Mouse (Mus musculus): ENCODE results near the gene Cyp46a1.

Cyp46a1 gene

DNA sequence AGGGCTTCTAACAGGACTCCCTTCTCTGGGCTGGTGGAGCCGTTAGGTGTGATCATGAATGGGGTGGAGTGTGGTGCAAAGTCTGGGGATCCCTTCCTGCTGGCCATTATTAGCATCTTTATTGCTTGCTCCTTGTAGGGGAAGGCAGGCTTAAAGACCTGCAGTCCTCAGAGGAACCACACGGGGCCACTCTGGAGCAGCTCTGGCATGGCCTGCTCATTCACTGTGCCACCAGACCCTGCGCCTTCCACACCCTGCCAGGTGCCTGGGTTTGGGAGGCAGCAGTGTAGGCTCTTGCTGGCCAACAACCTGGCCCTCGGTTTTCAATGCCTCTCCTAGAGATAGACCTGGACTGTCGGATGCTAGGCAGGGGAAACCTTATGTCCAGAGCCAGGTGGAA is 29.6 kb downstream of the Cyp46a1 start:
- DNase-seq (ENCODE audit: low read depth): peak; percentile 57

DNA sequence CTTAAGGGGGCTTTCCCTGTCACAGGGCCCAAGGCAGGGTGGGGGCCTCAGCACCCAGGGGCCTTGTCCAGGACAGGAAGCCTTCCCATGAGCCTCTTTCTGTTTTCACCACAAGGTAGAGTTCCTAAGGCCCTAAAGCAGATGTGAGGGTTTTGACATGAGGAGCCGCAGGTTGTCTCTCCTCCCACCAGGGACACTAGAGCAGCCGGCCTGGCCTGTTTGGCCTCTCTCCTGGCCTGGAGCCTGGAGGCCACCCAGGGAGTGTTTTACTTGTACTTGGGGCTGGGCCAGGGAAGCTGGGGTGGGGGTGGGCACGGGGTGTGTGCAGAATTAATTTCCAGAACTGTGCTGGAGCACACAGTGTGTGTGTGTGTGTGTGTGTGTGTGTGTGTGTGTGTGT is 31.2 kb downstream of the Cyp46a1 start:
- no peak for DNase-seq (ENCODE audit: low read depth)

DNA sequence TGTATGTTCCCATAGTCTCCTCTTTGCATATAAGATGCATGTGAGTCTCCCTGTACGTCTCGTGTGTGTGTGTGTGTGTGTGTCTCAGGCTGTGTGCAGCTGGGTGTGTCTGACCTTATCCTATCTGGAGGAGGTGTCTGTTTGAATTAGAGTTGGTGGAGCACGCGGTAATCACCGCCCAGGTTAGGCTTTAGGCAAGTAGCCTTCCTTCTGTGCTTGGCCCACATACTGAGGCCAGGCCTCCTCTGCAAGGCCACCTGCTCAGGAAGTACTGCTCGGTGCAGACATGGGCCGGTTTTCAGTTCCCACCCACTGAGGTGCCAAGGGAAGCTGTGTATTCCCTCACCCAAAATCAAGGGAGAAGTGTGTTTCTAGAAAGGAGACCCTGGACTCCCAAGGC is 31.7 kb downstream of the Cyp46a1 start:
- DNase-seq (ENCODE audit: low read depth): no peak

DNA sequence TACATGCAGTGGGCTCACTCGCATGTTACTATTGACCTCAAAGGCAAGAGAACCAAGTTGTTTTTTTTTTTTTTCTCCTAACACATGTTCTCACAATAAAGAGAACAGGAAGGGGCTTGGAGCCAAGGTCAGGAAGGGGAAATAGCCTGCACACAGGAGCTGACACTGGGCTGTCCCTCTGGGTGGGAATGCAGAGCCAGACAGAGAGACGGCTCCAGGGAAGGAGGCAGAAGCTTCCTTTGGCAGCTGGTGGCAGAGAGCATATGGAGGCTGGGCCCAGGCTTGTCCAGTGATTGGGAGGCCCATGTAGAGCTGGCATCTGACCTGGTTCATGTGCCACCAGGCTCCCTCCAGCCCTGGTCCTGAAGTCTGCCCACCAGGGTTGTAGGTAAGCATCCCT is 33.7 kb downstream of the Cyp46a1 start:
- no peak for DNase-seq (ENCODE audit: low read depth)

DNA sequence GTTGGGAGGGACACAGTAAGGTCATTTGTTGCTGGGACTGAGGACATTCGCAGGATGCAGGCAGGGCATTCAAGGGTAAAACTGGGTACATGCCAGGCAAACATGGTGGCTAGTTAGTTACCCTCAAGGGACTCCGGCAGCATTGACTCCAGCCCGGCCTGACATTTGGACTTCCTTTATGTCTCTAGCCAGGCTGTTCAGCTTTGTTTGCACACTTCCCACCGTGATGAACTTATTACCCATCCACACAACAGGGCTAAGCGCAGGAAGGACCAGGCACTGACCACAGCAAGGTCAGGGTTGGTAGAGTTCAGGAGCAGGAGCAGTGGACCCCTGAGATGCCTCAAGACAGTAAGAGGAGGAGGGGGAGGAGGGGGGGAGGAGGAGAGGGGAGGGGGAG is 34.7 kb downstream of the Cyp46a1 start:
- DNase-seq (ENCODE audit: low read depth): no peak

DNA sequence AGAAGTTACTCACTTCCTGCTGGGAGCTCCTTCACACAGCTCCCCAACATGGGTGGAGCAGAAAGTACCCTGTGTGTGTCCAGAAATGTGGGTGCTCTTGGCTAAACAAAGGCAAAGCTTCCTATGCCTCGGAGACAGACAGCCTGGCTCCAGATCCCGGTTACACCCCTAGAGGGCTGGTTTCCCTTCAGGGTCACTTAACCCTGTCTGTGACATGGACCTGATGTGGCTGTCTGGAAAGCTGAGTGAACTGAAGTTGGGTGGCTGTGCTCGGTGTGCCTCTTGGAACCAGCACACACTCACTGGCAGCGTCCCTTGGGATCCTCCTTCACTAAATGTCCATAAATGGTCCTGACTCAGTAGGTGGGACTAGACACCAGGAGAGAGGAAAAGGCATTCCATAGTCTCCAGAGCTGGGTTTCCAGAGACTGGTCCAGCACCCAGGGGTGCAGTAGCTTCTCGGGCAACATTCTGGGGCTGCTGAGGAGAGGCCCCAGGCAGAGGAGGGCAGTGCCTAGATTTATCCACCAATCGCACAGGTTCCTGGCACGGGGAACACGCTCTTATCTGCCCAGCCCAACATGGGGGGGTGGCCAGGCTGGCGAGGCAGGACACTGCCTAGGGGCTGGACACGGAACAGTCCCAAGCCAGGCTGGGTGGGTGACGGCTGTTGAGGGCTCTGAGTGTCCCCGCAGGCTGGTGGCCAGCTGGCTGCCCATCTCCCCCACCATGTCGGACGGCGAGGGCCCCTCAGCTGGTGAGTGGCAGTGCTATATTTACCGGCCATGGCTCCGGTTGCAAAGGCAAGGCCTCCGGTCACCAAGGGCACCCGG is 36.6 kb downstream of the Cyp46a1 start, which contains the start of gene Eml1:
TSS of gene Eml1 (plus strand) at position 362 of the 833 bp plus-strand sequence.
- no peak for DNase-seq (ENCODE audit: low read depth)

DNA sequence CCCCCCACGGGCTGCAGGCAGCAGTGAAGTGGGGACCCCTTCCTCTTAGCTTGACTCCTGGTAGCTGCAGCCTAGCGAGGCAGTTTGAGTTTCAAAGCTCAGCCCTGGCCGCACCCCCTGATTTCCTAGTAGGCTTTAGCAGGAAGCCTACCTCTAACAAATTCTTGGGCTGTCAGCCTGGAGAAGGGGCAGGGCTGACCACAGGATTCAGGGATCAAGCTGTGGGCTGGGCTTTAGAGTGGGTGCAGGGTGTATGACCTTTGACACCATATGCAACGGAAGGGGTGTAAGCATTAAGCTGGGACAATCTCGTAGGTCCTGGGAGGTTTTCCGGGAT is 37.2 kb downstream of the Cyp46a1 start:
- no peak for DNase-seq (ENCODE audit: low read depth)

DNA sequence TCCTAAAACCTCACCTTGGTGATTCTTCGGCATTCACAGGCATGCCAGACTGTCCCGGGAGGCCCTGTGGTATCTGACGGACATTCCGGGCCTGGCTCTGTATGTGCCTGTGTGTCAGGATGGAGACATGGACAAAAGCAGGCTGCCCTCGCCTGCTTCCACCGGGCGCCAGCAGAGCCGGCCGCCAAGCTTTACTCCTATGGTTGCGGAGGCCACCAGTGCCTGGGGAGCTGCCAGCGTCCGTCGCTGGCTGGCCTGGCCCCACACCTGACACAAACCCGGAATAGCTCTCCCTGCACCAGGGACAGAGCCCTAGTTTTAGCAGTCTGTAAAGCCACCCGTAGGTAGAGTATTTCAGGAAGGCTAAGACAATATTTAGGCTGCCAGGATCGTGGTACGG is 38.1 kb downstream of the Cyp46a1 start:
- DNase-seq (ENCODE audit: low read depth): no peak

DNA sequence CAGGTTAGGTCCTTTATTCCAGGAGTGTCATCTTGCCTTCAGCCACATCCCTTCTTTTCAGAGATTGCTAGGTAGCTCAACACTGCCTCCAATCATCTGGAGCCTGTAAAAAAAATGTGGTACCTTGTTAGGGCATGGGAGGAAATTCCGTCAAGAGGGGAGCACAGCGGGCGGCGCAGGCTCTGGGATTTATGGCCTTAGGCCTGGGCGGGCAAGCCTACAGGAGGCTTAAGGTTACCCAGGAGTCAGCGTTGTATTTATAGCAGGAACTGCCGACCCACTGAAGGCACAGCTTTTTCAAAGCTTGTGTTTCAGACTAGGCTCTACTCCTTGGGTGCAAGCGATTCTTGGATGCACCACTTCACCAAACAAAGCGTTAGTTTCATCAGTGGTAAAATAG is 39.4 kb downstream of the Cyp46a1 start:
- DNase-seq (ENCODE audit: low read depth): no peak

DNA sequence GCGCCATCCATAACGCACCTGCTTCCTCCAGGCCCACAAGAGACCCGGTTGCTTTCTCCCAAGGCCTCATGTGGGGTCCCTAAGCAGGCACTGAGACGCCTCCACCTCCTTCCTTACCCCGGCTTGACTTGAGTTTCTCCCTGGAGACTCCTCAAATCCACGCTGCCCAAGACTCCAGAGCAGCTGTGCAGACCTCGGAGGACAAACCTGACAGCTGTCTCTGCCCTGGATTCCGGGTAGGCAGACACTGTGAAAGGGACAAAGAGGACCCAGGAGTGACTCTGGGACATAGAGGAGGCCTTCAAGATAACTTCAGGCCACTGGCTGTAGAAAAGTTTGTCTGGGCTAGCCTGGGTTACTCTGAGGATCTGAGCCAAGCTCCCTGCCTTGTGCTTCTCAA is 40.5 kb downstream of the Cyp46a1 start:
- DNase-seq (ENCODE audit: low read depth): no peak

DNA sequence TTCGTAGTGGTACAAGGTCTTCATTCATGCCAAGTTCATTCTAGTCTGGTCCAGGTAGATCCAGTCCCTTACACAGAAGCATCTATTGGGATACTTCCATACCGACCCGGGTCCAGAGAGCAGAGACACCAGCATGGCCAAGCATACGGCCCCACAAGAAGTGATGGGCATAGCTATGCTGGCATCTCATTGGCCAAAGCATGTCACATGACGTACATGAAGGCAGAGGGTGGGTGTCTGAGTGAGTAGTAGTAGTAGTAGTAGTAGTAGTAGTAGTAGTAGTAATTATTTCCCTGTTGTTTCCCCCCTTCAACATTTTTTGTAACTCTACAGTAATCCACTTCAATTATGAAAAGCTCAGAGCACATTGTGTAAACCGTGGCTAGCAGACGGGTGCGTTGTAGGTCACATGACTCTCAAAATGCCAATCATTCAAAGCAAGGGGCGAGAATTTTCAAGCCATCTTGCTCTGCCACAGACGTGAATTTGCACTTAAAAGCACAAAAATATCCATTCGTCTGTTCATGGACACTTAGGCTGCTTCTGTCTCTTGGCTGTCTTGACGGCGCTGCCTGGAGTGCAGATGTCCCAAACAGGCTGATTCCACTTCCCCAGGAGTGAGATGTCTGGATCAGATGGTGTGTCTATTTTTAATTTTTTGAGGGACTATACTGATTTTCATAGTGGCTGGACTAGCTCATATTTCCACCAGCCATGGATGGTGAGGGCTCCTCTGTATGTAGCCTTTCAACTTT is 44.4 kb downstream of the Cyp46a1 start:
- DNase-seq (ENCODE audit: low read depth): no peak

DNA sequence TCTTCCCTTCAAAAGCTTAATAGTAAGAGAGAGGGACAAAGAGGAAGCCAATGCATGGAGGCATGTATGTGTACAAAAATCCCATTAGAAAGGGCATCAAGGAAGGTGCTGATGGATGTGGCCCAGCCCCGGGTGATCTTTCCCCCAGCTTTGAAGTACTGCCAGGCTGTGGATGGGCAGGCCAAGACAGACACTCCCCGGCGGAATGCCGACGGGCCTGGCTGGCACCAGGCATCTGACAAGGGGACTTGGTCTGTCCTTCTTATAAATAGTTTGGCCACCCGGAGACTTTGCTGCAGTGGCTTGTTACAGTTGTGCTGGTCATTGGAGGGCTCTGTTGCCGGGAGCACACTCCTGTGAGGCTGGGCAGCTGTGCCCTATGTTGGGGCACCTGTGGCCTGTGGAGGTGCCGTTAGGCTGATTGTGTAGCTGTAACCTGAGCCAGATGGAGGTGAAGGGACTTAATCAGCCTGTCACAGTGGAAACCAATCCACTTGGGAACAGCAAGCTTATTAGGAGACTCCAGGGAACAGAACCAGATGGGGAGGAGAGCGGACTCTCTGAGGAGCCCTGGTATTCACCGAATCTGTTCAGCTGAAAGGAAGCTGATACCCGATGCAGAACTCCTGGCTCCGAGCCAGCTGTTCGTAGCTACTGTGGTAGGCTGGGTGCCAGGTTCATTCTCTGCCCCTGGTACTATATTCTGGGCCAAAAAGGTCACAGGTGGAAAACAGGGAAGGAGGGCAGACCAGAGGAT is 52.5 kb downstream of the Cyp46a1 start:
- no peak for DNase-seq (ENCODE audit: low read depth)

DNA sequence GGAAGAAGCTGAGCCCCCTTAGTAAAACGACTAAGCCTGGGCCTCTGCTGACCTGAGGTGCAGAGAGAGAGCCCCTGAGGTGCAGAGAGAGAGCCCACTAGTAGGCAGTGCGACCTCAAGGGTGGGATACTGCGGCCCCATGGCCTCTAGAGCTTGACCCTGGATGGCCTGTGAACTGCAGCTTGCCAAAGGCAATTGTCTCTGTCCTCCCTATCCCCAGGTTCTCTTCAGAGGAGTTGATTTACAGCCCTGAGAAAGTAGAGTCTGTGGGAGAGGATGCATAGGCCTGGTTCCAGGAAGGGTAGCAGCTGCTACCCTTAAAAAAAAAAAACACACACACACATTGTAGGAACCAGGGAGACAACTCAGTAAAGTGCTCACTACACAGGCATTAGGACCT is 55.5 kb downstream of the Cyp46a1 start:
- DNase-seq (ENCODE audit: low read depth): no peak

DNA sequence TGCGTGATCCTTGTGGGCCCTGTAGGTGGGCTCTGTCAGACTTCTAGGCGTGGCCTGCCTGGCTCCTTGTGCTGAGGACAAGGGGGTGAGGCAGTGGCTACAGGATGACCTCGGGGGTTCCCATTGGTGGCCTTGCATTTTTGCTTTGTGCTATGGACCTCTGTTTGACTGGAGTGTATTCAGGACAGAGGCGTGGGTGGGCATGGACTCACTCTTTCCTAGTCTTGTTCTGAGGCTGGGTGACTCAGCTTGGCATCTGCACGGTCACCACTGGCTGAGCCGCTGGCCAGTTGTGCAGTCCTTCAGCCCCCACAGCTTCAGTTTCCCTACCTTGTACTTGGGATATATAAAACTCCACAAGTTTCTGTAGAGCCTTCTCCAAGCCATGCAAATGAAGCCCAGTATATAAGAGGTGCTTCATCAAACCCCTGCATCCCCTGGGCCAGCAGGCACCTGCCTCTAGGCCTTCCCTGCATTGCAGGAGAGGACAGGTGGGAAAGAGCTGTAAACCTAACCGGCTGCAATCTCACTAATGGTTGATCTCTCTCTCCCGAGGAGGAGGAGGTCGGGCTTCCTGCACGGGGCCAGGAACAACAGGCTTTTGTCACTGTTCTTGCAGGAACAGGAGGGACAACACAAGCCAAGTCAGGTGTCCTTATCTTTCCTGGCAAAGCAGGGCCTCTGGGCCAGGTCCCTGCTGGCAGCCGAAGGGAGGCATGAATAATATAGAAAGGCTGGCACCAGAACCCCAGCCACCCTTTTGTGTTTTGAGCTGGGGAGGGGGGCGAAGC is 58.3 kb downstream of the Cyp46a1 start:
- DNase-seq (ENCODE audit: low read depth): no peak

DNA sequence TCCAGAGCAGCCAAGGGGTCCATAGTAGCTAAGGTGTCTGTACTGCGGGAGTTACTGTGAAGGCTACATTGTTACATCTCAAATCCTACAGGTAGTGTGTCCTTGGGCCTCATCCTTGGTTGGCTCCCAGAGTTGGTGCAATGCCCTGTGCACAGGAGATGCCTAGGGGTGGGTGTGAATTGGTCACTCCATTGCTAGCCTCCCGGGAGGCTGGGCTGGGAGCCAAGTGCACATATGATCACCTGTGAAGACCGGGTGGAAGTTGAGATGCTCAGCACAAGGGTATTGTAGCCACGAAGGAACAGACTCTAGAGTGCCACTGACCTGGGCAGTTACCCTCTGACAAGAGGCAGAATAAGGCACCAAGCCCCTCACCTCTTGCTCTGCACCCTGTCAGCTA is 58.9 kb downstream of the Cyp46a1 start:
- DNase-seq (ENCODE audit: low read depth): no peak

DNA sequence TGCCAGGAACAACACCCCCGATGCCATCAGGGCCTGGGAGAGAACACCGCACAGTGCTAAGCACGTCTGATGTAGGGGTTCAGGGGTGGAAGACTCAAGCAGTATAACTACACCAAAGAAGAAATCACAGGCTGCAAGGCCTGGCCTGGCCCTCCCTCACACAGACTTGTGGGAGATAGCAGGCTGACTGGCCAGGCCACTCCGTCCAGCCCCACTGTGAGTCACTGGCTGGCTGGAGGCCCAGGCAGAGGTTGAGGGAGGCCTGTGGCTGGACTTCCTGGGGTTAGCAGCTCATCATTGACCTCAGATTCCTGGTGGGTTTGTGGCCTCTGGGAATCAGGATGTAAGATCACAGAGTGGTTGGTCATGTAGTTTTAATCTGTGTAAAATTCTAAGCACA is 59.5 kb downstream of the Cyp46a1 start:
- DNase-seq (ENCODE audit: low read depth): no peak

DNA sequence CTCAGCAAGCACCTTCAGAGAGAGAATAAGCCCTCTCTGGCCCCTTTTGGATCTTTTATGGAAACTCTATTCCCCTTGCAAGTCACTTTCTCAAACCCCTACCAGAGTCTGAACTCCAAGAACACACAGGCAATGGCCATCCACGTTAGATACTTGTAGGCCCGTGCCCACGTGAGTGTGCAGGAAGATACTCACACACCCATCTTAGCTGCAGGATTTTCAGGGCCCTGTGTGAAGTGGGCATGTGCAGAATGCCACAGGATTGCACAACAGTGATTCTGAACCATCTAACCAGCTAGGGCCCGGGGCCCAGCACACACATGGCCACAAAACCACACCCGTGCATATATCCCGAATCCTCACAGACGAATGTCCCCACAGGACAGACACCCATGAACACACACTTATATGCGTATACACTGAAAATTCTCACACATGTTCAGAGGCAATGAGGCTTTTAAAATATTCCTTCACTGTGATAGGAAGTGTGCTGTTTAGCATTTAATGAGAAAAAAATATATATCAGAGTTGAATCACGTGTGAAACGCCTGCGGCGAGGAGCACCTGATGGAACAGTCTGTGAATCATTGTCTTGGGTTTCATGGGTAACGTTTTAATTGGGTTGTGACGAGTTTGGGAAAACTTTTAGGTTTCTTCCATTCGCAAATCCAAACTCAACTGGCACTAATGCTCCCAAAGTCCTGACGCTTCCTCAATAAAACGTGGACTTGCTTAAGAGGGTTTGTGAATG is 60.5 kb downstream of the Cyp46a1 start:
- no peak for DNase-seq (ENCODE audit: low read depth)

DNA sequence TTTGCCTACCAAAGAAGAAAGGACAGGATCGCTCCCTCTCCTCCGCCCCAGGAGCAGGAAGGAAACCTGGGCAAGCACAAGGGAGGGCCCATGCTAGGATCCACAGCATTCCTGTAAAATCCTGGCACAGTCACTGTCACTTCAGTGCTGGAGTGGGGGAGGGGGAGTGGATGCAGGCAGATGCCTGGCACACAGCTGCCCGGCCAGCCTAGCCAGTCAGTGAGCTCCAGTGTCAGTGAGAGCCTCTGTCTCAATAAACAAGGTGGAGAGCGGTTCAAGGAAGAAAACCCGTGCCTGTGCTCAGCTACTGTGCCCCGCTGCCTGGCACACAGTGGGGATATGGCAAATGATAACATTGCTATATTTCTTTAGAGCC is 61.1 kb downstream of the Cyp46a1 start:
- DNase-seq (ENCODE audit: low read depth): no peak

DNA sequence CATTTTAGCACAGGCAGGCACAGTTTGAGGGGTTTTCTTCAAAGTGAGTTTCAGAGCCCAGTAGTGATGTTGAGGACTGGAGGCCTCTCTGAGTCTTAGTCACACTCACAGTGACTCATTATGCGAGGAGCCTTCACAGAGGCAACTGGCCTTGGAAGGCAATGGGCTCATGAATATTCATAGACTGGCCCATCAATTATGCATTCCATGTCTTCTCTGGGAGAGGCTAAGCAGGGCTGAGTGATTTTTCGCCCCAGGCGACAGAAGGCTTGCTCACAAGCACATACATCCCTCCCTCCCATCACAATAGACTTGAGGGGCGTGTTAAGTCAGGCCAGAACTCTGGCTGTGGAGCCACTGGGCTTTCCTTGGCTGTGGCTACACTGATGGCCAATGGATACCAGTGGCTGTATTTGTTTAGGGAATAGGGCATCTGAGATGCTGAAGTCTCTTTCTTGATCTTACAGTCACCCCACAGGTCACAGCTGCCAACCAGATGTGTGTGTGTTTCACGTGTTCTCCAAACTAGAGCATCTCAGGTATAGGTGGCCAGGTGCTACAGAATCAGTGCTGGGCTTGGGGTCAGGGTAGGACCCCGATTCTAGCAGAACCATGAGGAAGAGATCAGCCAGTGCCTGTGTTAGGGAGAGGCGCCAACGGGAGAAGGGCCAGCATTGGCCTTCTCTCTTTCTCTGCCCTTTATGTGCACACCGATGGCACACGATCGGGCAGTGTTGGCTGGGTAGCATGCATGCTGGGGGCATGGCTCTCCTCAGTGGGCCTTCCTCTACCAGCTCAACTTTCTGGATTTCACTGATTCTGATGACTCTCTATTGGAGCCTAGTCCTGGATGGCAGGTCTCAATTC is 62.1 kb downstream of the Cyp46a1 start:
- no peak for DNase-seq (ENCODE audit: low read depth)

DNA sequence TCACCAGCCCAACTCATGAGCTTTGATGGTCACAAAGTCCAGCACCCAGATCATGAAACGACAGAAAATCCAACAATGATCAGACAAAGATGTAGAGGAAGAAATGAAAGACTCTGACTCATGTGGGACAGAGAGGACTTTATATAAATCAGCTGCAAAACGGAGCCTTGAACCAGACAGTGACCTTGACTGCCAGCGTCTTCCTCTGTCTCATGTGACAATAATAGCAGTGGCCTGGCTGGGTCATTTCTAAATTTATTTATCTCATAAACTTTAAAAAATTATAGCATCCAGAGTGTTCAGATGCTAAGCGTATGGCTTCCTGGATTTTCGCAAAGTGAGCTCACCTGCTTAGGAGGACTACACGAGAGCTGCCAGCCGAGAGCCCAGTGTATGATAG is 64.5 kb downstream of the Cyp46a1 start:
- DNase-seq (ENCODE audit: low read depth): no peak

Data from induced T-regulatory cell, adult 2 months (primary cell).